Mouse (Mus musculus) right cerebral cortex, postnatal 14 days (tissue): ENCODE measurements around the gene Cog6.
A peak's percentile ranks its signal among the peaks of the same experiment; 100 is the strongest.

Experiments
- DNase-seq: peaks from one replicate; pipeline ENCODE4 v3.0.0; 2022

Gene Cog6

DNA sequence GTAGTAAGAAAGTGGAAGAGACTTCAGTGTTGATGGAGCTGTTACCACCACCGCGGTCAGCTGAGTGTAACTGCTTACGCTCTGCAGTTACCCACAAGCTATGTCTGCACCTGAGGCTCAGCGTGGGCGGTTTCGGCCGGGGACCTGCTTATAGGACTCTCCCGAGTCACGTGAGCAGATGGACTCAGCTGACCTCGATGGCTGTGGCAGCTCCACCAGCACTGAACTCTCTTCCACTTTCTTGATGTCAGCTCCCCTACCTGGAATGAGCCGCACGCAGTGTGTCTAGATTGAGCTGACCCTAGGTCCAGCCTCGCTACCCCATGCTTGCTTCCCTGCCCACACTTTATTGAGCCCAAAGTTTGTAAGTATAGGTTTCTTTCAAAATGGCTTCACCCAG is 56.1 kb downstream of the Cog6 start:
- no peak for DNase-seq

DNA sequence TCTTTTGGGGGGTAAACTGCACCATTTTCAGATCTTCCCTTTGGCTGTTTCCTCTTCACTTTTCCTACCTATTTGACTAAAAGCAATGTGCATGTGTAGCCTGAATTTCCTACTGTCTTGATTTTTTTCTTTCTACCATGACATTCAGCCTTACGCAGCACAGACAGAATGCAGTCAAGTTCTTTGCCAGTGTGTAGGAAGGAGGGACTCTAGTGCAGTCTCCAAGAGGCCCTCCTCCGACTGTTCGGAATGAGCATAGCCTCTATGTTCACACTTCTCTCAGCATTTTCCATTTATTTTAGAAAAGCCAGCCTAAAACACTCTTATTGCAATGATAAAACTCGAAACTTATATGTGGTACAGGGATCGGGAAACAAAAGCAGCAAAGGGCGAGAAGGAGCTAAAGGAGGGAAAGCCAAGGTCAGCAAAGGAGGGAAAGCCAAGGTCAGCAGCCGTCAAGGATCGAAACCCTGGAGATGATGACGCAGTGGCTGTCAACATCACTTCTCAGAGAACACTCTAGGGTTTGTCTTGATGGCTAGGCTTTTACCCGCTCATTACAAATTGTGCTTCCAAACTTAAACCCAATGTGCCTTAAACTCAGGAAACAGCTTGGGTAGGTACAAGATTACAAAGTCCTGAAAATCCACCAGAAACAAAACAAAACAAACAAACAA is 58.5 kb downstream of the Cog6 start:
- DNase-seq, result no peak

DNA sequence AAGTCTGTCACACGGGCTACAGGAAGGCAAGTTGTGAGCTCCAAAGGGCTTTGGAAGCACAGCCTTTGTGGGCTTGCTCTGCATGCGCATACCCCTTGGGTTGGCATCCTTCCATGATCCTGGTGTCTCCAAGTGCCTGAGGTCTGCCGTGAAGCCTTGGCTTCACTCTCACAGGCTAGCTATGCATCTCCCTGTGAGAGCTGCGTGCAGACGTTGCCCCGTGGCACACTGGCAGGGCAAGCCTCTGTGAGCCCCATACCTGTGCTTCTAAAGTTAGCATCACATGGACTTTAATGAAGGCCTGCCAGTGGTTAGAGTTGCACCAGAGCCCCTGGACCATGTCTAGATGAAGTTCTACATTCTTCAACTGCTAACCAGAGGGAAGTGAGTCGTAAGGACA is 59.2 kb downstream of the Cog6 start:
- no peak for DNase-seq

DNA sequence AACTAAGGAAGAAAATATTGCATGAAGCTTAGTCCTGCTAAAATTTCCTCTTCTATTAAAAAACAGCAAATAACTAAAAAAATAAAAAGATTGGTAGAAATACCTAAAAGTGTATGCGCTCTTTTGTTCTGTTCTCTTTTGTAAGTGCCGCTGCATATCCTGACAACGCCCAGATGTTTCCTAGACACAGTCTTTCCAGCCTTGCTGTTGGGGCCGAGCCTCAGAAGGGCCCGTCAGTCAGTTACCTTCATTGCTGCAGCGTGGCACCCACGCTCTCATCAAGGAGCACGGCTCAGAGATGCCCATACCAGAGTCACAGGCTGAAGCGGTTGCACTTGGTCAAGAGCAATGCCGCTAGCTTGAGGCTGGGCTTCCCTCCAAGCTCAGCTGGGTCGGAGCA is 60.8 kb downstream of the Cog6 start:
- DNase-seq, result no peak

DNA sequence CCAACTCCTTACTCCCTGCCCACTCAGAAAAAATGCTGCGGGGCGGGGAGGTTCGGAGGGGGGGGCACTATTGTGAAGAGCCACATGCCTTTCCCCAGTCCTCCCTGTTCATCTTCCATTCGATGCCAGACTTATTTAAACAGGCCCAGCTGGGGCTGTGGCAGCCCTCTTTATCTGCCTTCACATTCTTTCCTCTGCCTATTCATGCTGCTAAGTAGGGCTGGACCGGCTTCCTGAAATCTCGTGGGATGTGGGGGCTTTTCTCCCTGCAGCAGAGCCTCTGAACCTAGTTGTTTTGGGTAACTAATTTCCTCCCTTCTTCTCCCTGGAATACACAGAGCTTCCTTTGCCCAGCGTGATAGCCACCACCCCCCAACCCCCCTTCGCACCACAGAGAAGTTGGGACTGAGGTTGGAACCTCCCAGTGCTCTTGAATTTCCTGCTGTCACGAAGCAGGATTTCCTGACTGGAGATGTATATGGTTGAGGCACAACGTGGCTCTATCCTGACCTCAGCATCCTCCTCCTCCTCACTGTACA is 61.5 kb downstream of the Cog6 start:
- no peak for DNase-seq

DNA sequence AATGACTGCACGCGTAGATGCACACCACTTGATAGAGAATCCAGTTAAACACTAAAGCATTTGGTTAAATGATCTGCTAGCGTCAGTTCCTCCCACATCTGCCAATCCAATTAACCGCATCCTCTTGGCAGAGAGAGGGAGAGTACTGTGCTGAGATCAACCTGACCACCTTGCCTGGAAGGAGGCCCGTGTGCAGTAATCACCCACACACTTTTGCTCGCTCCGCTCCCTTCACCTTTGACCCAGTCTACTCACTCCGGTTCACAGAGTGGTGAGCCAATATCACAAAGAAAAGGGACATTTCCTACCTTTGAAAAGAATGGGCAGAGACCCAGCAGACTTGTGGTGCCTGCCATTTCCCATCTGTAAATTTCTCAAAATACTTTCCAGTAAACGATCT is 62.4 kb downstream of the Cog6 start:
- no peak for DNase-seq

DNA sequence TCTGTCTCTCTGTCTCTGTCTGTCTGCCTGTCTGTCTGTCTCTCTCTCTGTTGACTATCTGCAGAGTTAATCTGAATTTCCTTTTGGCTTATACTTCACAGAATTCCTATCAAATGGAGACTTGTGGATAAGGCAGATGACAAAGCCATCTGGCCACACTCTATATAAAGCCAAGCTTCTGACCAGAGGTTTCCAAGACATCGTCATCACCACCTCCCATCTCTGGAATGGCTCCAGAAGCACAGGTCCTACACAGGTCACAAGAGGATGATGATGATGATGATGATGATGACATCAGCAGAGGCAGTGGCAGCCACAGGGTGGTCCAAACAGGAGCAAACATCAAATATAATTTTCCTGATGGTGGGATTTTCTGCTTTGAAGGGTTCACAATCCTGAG is 63.2 kb downstream of the Cog6 start:
- no peak for DNase-seq

DNA sequence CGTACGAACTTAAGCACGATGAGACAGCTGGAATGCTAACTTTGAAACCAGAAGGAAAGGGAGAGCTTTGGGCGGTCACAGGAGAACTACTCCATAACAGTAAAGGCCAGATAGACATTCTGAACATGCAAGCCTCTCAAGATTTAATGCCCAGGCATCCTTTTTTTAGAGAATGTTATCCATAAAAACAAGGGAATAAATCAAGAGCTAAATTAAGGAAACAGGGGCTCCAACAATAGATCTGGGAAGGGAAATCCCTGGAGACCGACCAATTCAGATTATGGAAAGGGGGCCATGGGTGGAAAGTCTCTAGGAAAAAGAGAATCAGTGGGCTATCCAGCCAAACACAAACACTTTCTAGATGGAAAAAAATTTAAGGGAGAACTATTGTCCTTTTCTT is 68.2 kb downstream of the Cog6 start:
- no peak for DNase-seq

DNA sequence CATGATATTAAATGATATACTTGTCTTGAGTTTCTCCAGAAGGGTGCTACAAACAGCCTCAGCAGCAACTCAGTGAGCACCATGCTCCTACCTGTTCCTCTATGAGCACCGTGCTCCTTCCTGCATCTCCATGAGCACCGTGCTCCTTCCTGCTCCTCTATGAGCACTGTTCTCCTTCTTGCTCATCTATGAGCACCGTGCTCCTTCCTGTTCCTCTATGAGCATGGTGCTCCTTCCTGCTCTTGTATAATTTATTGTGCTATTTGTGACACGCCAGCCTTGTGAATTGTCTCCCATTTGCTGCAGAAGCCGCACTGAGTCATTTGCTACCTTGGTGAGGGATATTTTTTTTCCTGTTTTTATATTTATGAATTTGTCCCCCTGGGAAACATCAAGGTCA is 69.6 kb downstream of the Cog6 start:
- DNase-seq, result no peak

DNA sequence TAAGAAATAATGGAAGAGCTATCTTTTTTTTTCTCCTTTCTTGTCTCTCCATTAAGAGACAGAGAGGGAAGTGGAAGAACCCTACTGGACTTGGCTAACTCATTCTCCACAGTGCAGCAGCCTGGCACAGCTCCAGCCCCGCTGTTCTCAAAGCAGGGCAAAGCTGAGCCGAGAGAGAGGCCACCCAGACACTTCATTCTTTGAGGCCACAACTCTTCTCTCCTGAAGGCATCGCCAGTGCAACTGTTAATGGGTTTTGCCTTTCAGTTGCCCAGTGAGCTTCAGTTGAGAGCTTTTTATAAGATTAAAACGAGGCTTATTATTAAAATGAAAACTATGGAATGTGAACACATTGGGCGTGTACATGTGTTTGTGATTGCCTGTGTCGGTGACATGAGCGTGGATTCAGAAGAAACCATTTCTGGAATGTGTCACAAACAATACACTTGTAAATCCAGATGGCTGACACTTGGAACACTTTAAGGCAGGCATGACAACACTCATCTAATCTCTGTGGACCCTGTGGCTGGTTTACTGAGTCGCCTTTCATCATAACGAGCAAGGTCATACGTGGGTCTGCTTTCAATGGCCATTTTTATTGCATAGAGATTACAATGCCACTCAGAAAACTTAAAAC is 76.1 kb downstream of the Cog6 start:
- DNase-seq, result peak; percentile 47

DNA sequence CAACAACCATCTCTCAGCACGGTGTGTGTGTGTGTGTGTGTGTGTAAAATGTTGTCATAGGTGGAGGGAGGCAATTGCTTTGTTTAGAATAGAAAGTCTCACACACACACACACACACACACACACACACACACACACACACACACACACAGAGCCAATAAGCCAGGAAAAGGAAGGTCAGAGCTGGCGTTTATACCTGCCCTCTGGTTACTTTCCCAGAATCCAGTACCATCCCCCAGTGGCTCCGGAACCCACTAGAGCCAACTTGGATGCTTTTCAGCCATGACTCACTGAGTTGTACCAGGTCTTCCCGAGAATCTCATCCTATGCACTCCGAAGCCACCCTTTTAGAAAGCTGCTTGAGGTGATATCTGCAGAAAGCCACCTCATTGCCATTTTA is 78.6 kb downstream of the Cog6 start:
- DNase-seq, result no peak

DNA sequence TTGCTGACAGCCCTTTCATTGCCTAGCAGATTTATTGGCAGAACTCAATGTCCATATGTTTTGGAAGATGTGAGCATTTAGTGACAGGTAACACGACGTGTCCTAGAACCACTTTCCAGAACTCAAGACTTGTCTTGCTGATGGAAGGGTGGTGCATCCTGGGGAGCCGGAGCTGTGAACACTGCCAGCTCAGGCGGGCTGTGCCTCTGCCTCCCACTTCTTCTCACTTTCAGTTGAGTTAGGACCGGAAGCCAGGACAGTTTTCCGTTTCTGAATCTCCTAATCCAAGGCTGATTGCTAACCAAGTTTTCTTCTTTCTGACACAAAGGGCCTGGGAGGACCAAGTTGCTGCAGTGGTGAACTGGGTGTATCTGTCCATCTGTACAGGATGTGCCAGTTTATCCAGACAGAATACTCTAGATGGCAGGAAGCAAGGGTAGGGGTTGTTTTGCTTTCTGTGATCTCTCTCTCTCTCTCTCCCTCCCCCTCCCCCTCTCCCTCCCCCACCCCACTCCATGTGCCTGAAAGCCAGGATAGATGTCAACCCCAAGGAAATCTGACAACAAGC is 79.2 kb downstream of the Cog6 start:
- DNase-seq, result no peak

DNA sequence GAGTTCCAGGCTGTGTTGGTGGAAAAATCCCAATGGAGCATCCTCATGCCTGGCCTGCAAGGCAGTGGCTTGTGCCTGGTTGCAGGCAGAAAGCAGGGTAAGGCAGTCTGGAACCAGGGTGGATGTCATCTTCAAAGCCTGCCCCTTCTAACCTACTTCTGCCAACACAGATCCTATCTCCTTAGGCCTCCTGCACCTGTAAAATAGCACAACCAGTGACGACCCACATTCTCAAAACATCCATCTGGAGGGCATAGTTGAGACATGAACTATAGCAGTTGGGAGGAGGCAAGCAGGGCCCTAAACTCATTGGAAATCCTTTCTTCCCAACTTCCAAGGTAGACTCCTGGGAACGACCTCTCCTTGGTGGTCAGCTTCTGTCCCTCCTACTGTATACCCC is 85.1 kb downstream of the Cog6 start:
- no peak for DNase-seq
